Mouse (Mus musculus): ENCODE results near the gene Bicd1.

GRCm38 (mm10) chr6:149442884-149443283 lies 34.2 kb downstream of the Bicd1 start:
- no peak for TF ChIP-seq ETS1 (IDR thresholded peaks at IDR 0.05; ENCODE audit: low read depth, low read length)
- no peak for TF ChIP-seq EP300 (IDR thresholded peaks at IDR 0.05; ENCODE audit: low read depth in 1 of 2, low read length in 2 of 2)
- no peak for TF ChIP-seq MYB (IDR thresholded peaks at IDR 0.05; ENCODE audit: low read depth, low read length)
- no peak for TF ChIP-seq ZKSCAN1 (IDR thresholded peaks at IDR 0.05; ENCODE audit: low read depth, low read length)
- no peak for TF ChIP-seq CTCF (IDR thresholded peaks at IDR 0.05 in 2 of 3, conservative IDR thresholded peaks at IDR 0.05 in 1 of 3; ENCODE audit: control insufficient read depth in 1 of 3, insufficient read depth in 1 of 3, low read depth in 2 of 3, low read length in 3 of 3, poor library complexity in 1 of 3, severe bottlenecking in 1 of 3)
